In genomic region chr6:89466053-89466708, GRCm38 (mm10) we compare ENCODE assay signal across 16 mouse cellular contexts.
DNase-seq lines count a peak whose midpoint lies in the region; ATAC-seq lines count a peak whose summit lies in the region.
"Had no signal": no experiment of that assay in that cellular context is flagged by ENCODE, and none has a peak within 500 bp of the region (broad histone marks: within the 10 kb centered on the region; RNA-seq: fewer than 3 reads in every experiment).

No protein-coding gene starts in this region.

- peak; percentile 65 for ATAC-seq in forebrain, embryonic 16.5 days
- no peak for ATAC-seq in forebrain, embryonic 11.5 days (replicated peaks; ENCODE audit: low FRiP score)
- ATAC-seq in midbrain, embryonic 16.5 days: no peak
- ATAC-seq in neural tube, embryonic 15.5 days (ENCODE audit: low FRiP score): no peak

- no peaks in the 10 kb centered on the region for H3K9me3 ChIP-seq in forebrain, embryonic 16.5 days (ENCODE audit: control insufficient read depth, low read length)
- no peaks in the 10 kb centered on the region for H3K9me3 ChIP-seq in forebrain, embryonic 11.5 days (ENCODE audit: control insufficient read depth, low read length)
- no peaks in the 10 kb centered on the region for H3K9me3 ChIP-seq in midbrain, embryonic 16.5 days (replicated peaks; ENCODE audit: control insufficient read depth, low read length, poor library complexity, severe bottlenecking)
- no peaks in the 10 kb centered on the region for H3K9me3 ChIP-seq in neural tube, embryonic 15.5 days (replicated peaks)
- H3K9me3 ChIP-seq: limb, embryonic 10.5 days had no signal

- no peak overlapping the region for H3K4me3 ChIP-seq in forebrain, embryonic 16.5 days (replicated peaks; ENCODE audit: low read length)
- no peak overlapping the region for H3K4me3 ChIP-seq in forebrain, embryonic 11.5 days (ENCODE audit: low read depth, low read length)
- H3K4me3 ChIP-seq in midbrain, embryonic 16.5 days (ENCODE audit: low read depth, low read length): no peak overlapping the region
- no peak overlapping the region for H3K4me3 ChIP-seq in neural tube, embryonic 15.5 days (replicated peaks)
- H3K4me3 ChIP-seq: heart, adult 2 months; limb, embryonic 10.5 days had no signal

- intact Hi-C loops in left cerebral cortex, postnatal 25 days (cut with DNase I): loop anchor here (5.0 kb wide), 1 partner anchor 104 kb away; the partner anchor contains the start of gene Plxna1
- intact Hi-C loops in left cerebral cortex, postnatal 10 days (cut with DNase I): loop anchor here (5.0 to 10.0 kb wide), 2 partner anchors 104 to 531 kb away; partner anchors contain the start of gene Plxna1

- H3K27me3 ChIP-seq in forebrain, embryonic 16.5 days (replicated peaks; ENCODE audit: control insufficient read depth, insufficient read depth, low read length): no peaks in the 10 kb centered on the region
- no peaks in the 10 kb centered on the region for H3K27me3 ChIP-seq in forebrain, embryonic 11.5 days (ENCODE audit: control insufficient read depth, insufficient read depth, low read length)
- no peaks in the 10 kb centered on the region for H3K27me3 ChIP-seq in midbrain, embryonic 16.5 days (ENCODE audit: control insufficient read depth, insufficient read depth, low read depth, low read length)
- H3K27me3 ChIP-seq in neural tube, embryonic 15.5 days (replicated peaks): no peaks in the 10 kb centered on the region

- 62% methylated on average over 12 of the region's 12 CpGs for WGBS in forebrain, embryonic 16.5 days
- 83% methylated on average over 12 of the region's 12 CpGs for WGBS in forebrain, embryonic 11.5 days
- 64% methylated on average over 12 of the region's 12 CpGs for WGBS in midbrain, embryonic 16.5 days
- WGBS in neural tube, embryonic 15.5 days: 69% methylated on average over 12 of the region's 12 CpGs

- peaks cover 17% of the 10 kb centered on the region for H3K4me1 ChIP-seq in forebrain, embryonic 16.5 days (replicated peaks; ENCODE audit: control insufficient read depth, insufficient read depth, low read length)
- no peaks in the 10 kb centered on the region for H3K4me1 ChIP-seq in forebrain, embryonic 11.5 days (replicated peaks; ENCODE audit: control insufficient read depth, insufficient read depth, low read length)
- H3K4me1 ChIP-seq in midbrain, embryonic 16.5 days (ENCODE audit: control insufficient read depth, insufficient read depth, low read length): peaks cover 11% of the 10 kb centered on the region
- H3K4me1 ChIP-seq in neural tube, embryonic 15.5 days: peaks cover 8% of the 10 kb centered on the region; the same call in 1 of the 2 replicates
- H3K4me1 ChIP-seq: limb, embryonic 10.5 days had no signal

- no peaks in the 10 kb centered on the region for H3K36me3 ChIP-seq in forebrain, embryonic 16.5 days (ENCODE audit: control insufficient read depth, insufficient read depth)
- H3K36me3 ChIP-seq in forebrain, embryonic 11.5 days (ENCODE audit: control insufficient read depth, insufficient read depth, low read length): no peaks in the 10 kb centered on the region
- no peaks in the 10 kb centered on the region for H3K36me3 ChIP-seq in midbrain, embryonic 16.5 days (ENCODE audit: control insufficient read depth, insufficient read depth, low read length)
- no peaks in the 10 kb centered on the region for H3K36me3 ChIP-seq in neural tube, embryonic 15.5 days
- H3K36me3 ChIP-seq: limb, embryonic 10.5 days had no signal

- DNase-seq in forebrain, embryonic 11.5 days (ENCODE audit: low spot score): no peak
- DNase-seq in left cerebral cortex, postnatal 25 days (ENCODE audit: low spot score in 2 of 2): peak; percentile 24 to 40
- DNase-seq in left cerebral cortex, postnatal 10 days (ENCODE audit: extremely low spot score in 1 of 2, low spot score in 2 of 2): no peak
- peak; percentile 81 for DNase-seq in cerebellum, adult 8-10 months
- DNase-seq in lung, postnatal 4 days: no peak
- DNase-seq: adrenal gland, postnatal 25 days; heart, adult 2 months; heart, postnatal 14 days; kidney, adult 11 months; lung, postnatal 36 days; thymus, adult 18-20 months had no signal

- no peak overlapping the region for H3K4me2 ChIP-seq in forebrain, embryonic 16.5 days (ENCODE audit: low read length)
- H3K4me2 ChIP-seq in forebrain, embryonic 11.5 days (ENCODE audit: low read depth, low read length, severe bottlenecking): no peak overlapping the region
- no peak overlapping the region for H3K4me2 ChIP-seq in midbrain, embryonic 16.5 days (ENCODE audit: low read length)
- no peak overlapping the region for H3K4me2 ChIP-seq in neural tube, embryonic 15.5 days

- H3K9ac ChIP-seq in forebrain, embryonic 16.5 days (replicated peaks; ENCODE audit: low read depth, low read length): no peak overlapping the region
- H3K9ac ChIP-seq in forebrain, embryonic 11.5 days (ENCODE audit: low read length): no peak overlapping the region
- H3K9ac ChIP-seq in midbrain, embryonic 16.5 days (ENCODE audit: low read depth, low read length): peak overlapping the region; percentile 26; the same call in 1 of the 2 replicates
- H3K9ac ChIP-seq in neural tube, embryonic 15.5 days (replicated peaks): no peak overlapping the region
- H3K9ac ChIP-seq: liver, embryonic 14.5 days had no signal

- peak overlapping the region; percentile 36 for H3K27ac ChIP-seq in forebrain, embryonic 16.5 days (ENCODE audit: low read length)
- H3K27ac ChIP-seq in forebrain, embryonic 11.5 days (ENCODE audit: low read depth, low read length): no peak overlapping the region
- H3K27ac ChIP-seq in midbrain, embryonic 16.5 days (ENCODE audit: low read length): peak overlapping the region; percentile 74
- H3K27ac ChIP-seq in neural tube, embryonic 15.5 days (replicated peaks): no peak overlapping the region
- H3K27ac ChIP-seq: heart, adult 2 months; limb, embryonic 10.5 days; liver, embryonic 14.5 days had no signal

Comparison
In these comparisons a context has a peak if more than half of its experiments do, and no peak if none do; other contexts are left out.
1. H3K27ac ChIP-seq: peak in forebrain, embryonic 16.5 days (single experiment) and midbrain, embryonic 16.5 days (single experiment); none in forebrain, embryonic 11.5 days (single experiment) and neural tube, embryonic 15.5 days (single experiment).
2. DNase-seq: peak in left cerebral cortex, postnatal 25 days (2 of 2) and cerebellum, adult 8-10 months (single experiment); none in forebrain, embryonic 11.5 days (single experiment), left cerebral cortex, postnatal 10 days (0 of 2) and lung, postnatal 4 days (0 of 2).